Mouse (Mus musculus) thymus, adult 2 months (tissue): Measurements from ENCODE around the gene Tldc1.

Source experiments
- CTCF ChIP-seq: fragments of 200-500 bp; IDR thresholded peaks from 2 replicates; pipeline ENCODE4 v1.5.1; 2012; ENCODE audit warnings: mild to moderate bottlenecking, control low read depth, low read length, moderate library complexity, borderline replicate concordance; ENCODE audit not compliant: control insufficient read depth, poor library complexity, insufficient read depth; ENCODE audit errors: extremely low read depth
- POLR2A ChIP-seq: fragments of 200-500 bp; IDR thresholded peaks from 2 replicates; pipeline ENCODE4 v1.6.1; 2012; ENCODE audit warnings: mild to moderate bottlenecking, low read length, control low read depth, moderate library complexity; ENCODE audit not compliant: control insufficient read depth, poor library complexity, insufficient read depth; ENCODE audit errors: extremely low read depth

- TF ChIP-seq POLR2A (no peak), CTCF (no peak)
Measured at GRCm38 (mm10) chr8:119727093-119727492, 51.1 kb downstream of the Tldc1 start.
